Mouse (Mus musculus): Measurements from ENCODE around the gene Ssu2. TPM values are rescaled to one million over a fixed set of nuclear protein-coding genes. Genes with fewer than 3 reads are reported as not detected.

The Ssu2 gene
- polyA plus RNA-seq, 1 experiment from 2014 or later: 0.06 TPM

DNA sequence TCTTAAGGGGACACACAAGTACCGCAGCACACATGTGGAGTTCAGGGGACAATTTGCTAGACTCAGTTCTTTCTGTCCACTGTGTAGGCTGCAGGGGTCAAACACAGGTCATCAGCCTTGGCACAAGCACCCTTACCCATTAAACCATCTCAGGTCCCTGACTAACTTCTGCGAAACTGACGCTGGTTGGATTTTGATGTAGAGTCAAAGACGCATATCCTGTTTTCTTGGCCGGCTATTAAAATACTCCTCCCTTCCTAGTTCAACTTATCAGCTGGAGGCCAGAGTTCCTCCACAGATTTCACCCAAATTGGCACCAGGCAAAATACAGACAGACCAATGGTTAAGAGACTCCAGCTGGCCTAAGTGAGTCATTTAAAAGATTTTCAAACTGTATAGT lies 60.0 kb downstream of the Ssu2 start:
- Histone ChIP-seq H3K4me1 (ENCODE audit: control insufficient read depth, low read depth, low read length) (no peaks in the 10 kb centered on the region), H3K9ac (ENCODE audit: low read depth, low read length) (no peak overlapping the region)
- ATAC-seq (ENCODE audit: low read depth): no peak

DNA sequence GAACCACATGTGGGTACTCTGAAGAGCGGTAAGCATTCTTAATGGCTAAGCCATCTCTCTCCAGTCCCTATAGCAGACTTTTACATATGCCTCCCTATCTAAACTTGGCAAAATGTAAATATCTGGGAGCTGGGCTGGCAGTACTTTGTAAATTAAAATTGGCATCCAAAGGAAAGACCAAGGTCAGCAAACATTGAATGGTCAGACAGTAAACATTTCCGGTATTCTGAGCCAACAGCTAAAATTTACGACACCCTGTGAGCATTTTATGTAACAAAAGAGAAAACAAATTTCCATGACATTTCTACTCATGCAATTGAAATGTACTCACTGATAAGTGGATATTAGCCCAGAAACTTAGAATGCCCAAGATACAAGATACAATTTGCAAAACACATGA lies 62.6 kb downstream of the Ssu2 start:
- Histone ChIP-seq H3K27ac (ENCODE audit: low read length) (no peak overlapping the region), H3K4me1 (ENCODE audit: control insufficient read depth, low read depth, low read length) (no peaks in the 10 kb centered on the region), H3K9me3 (replicated peaks; ENCODE audit: control insufficient read depth, low read length) (no peaks in the 10 kb centered on the region), H3K9ac (ENCODE audit: low read depth, low read length) (no peak overlapping the region), H3K4me2 (ENCODE audit: low read depth, low read length) (no peak overlapping the region), H3K27me3 (ENCODE audit: control insufficient read depth, insufficient read depth, low read depth, low read length) (no peaks in the 10 kb centered on the region), H3K36me3 (ENCODE audit: control insufficient read depth, insufficient read depth) (no peaks in the 10 kb centered on the region), H3K4me3 (ENCODE audit: low read depth, low read length) (no peak overlapping the region)
- ATAC-seq (ENCODE audit: low read depth): no peak
- WGBS (ENCODE audit: insufficient replicate concordance): 70% methylated on average over 3 of the region's 3 CpGs

More for the DNA sequence above, 60.0 kb downstream of the Ssu2 start:
- Histone ChIP-seq H3K27me3 (ENCODE audit: control insufficient read depth, insufficient read depth, low read depth, low read length) (no peaks in the 10 kb centered on the region), H3K36me3 (ENCODE audit: control insufficient read depth, insufficient read depth) (no peaks in the 10 kb centered on the region), H3K4me2 (ENCODE audit: low read depth, low read length) (no peak overlapping the region), H3K27ac (ENCODE audit: low read length) (no peak overlapping the region), H3K4me3 (ENCODE audit: low read depth, low read length) (no peak overlapping the region), H3K9me3 (replicated peaks; ENCODE audit: control insufficient read depth, low read length) (no peaks in the 10 kb centered on the region)
- 50% methylated on average over 5 of the region's 5 CpGs for WGBS (ENCODE audit: insufficient replicate concordance)

DNA sequence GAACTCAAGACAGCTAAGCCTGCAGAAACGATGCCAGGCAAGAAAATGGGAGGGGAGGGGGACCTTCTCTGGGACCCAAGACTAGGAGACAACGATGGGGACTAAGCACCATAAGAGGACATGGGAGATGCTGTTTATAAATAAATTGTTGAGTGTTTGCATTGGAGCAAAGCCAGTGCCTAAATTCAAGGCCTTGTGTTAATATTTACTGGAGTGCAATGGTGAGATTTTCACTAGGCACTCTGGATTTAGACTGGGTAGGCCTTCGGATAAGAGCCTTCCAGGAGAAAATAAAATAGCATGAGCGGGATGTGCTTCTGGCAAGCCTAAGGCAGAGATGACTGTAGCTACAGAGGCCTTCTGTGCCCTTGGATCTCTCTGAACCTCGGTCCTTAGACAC lies 64.9 kb downstream of the Ssu2 start:
- H3K27ac ChIP-seq (ENCODE audit: low read length): no peak overlapping the region
- ATAC-seq (ENCODE audit: low read depth): no peak
- H3K4me2 ChIP-seq (ENCODE audit: low read depth, low read length): no peak overlapping the region
- 57% methylated on average over 5 of the region's 5 CpGs for WGBS (ENCODE audit: insufficient replicate concordance)
- no peak overlapping the region for H3K9ac ChIP-seq (ENCODE audit: low read depth, low read length)
- no peaks in the 10 kb centered on the region for H3K4me1 ChIP-seq (ENCODE audit: control insufficient read depth, low read depth, low read length)
- no peaks in the 10 kb centered on the region for H3K36me3 ChIP-seq (ENCODE audit: control insufficient read depth, insufficient read depth)
- H3K4me3 ChIP-seq (ENCODE audit: low read depth, low read length): no peak overlapping the region
- H3K27me3 ChIP-seq (ENCODE audit: control insufficient read depth, insufficient read depth, low read depth, low read length): no peaks in the 10 kb centered on the region
- H3K9me3 ChIP-seq (replicated peaks; ENCODE audit: control insufficient read depth, low read length): no peaks in the 10 kb centered on the region

DNA sequence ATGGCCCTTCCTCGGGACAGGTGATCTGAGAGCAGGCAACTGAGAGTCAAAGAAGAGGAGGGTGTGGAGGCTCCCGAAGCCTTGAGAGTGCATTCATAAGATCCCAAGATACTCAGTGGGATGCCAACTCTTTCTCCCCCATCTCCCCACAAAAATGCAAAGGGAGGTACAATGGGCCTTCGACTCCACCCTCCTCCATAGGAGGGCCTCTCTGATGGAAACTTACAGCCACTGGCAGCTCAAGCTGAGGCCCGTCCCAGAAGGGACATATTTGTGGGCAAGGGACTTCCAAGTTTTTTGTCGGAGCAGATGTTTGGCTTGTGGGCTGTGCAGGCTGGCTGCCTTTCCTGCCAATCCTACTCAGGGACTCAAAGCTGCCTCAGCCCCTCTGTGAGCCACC lies 67.1 kb downstream of the Ssu2 start:
- Histone ChIP-seq H3K9me3 (replicated peaks; ENCODE audit: control insufficient read depth, low read length) (no peaks in the 10 kb centered on the region), H3K4me2 (ENCODE audit: low read depth, low read length) (no peak overlapping the region), H3K36me3 (ENCODE audit: control insufficient read depth, insufficient read depth) (no peaks in the 10 kb centered on the region), H3K9ac (ENCODE audit: low read depth, low read length) (no peak overlapping the region), H3K27me3 (ENCODE audit: control insufficient read depth, insufficient read depth, low read depth, low read length) (no peaks in the 10 kb centered on the region), H3K27ac (ENCODE audit: low read length) (no peak overlapping the region), H3K4me1 (ENCODE audit: control insufficient read depth, low read depth, low read length) (no peaks in the 10 kb centered on the region), H3K4me3 (ENCODE audit: low read depth, low read length) (no peak overlapping the region)
- 40% methylated on average over 5 of the region's 5 CpGs for WGBS (ENCODE audit: insufficient replicate concordance)
- ATAC-seq (ENCODE audit: low read depth): no peak

DNA sequence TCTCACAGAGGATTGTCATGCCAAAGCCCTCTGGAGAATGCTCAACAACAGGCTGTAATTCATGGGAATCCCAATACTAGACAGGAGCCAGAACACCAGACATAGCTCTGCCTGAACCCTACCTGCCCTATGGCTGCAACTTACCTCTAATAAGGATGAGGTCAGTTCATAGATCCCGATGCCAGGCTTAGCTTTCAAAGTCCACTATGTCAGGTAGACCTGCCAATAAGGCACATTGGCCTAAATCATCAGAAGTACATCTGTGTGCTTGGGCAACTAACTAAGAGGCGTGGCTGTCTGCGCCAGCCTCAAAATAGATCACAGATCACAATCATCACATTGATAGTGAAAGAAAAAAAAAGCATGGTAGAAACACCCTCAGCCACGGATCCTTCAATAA lies 68.4 kb downstream of the Ssu2 start:
- H3K36me3 ChIP-seq (ENCODE audit: control insufficient read depth, insufficient read depth): no peaks in the 10 kb centered on the region
- no peak for ATAC-seq (ENCODE audit: low read depth)
- 68% methylated on average over 4 of the region's 4 CpGs for WGBS (ENCODE audit: insufficient replicate concordance)
- no peaks in the 10 kb centered on the region for H3K9me3 ChIP-seq (replicated peaks; ENCODE audit: control insufficient read depth, low read length)
- no peak overlapping the region for H3K4me2 ChIP-seq (ENCODE audit: low read depth, low read length)
- H3K4me3 ChIP-seq (ENCODE audit: low read depth, low read length): no peak overlapping the region
- no peak overlapping the region for H3K9ac ChIP-seq (ENCODE audit: low read depth, low read length)
- H3K4me1 ChIP-seq (ENCODE audit: control insufficient read depth, low read depth, low read length): no peaks in the 10 kb centered on the region
- H3K27me3 ChIP-seq (ENCODE audit: control insufficient read depth, insufficient read depth, low read depth, low read length): no peaks in the 10 kb centered on the region
- no peak overlapping the region for H3K27ac ChIP-seq (ENCODE audit: low read length)

DNA sequence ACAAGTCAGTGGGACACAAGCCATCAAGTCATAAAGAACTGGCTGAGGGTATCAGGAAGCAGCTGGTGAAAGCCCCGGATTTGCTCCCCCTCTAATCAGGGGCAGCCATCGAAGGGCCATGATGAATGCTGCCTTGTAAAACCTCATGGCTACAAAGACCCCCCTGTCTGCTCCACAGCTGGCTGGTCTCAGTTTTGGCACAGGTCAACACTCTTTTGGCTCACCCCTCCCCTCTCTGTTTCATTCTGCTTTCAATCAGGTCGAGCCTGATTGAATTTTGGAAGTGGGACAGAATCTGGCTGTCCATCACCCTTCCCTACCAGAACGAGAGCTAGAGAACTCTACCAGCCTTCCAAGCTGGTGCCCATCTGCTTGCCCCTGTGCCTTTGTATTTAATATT lies 76.4 kb downstream of the Ssu2 start:
- H3K27me3 ChIP-seq (ENCODE audit: control insufficient read depth, insufficient read depth, low read depth, low read length): no peaks in the 10 kb centered on the region
- 28% methylated on average over 4 of the region's 4 CpGs for WGBS (ENCODE audit: insufficient replicate concordance)
- ATAC-seq (ENCODE audit: low read depth): no peak

DNA sequence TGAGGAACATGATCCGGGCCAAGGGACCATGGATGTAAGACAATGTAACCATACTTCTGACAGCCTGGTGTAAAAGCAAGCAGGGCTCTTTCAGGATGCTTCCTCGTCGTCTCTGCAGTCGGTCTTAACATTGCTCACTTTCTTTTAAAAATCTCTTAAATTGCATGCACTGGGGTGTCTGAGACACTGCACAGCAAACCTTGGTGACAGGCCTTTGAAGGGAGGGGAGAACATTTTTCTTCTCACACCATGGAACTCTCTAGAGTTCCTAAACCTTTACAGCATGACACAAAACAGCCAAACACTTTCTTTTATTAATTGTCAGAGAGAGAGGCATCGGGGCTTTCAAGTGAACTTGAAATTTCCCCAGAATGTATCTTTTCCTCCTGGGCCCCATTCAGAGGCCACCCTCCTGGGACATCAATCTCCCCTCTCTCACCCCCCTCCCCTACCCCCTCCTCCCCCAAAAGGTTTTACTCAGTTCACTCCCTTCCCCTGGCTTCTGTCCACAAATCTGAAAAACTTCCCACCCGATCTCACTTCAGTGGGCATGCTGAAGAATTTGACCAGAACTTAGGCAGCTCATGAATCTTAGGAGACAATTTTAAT lies 78.4 kb downstream of the Ssu2 start:
- WGBS (ENCODE audit: insufficient replicate concordance): 62% methylated on average over 6 of the region's 6 CpGs
- no peak overlapping the region for H3K27ac ChIP-seq (ENCODE audit: low read length)
- H3K4me3 ChIP-seq (ENCODE audit: low read depth, low read length): no peak overlapping the region
- no peaks in the 10 kb centered on the region for H3K36me3 ChIP-seq (ENCODE audit: control insufficient read depth, insufficient read depth)
- H3K4me1 ChIP-seq (ENCODE audit: control insufficient read depth, low read depth, low read length): no peaks in the 10 kb centered on the region
- no peak overlapping the region for H3K4me2 ChIP-seq (ENCODE audit: low read depth, low read length)
- H3K9ac ChIP-seq (ENCODE audit: low read depth, low read length): no peak overlapping the region
- H3K27me3 ChIP-seq (ENCODE audit: control insufficient read depth, insufficient read depth, low read depth, low read length): no peaks in the 10 kb centered on the region
- no peaks in the 10 kb centered on the region for H3K9me3 ChIP-seq (replicated peaks; ENCODE audit: control insufficient read depth, low read length)
- no peak for ATAC-seq (ENCODE audit: low read depth)

More for the DNA sequence above, 76.4 kb downstream of the Ssu2 start:
- no peak overlapping the region for H3K9ac ChIP-seq (ENCODE audit: low read depth, low read length)
- H3K9me3 ChIP-seq (replicated peaks; ENCODE audit: control insufficient read depth, low read length): no peaks in the 10 kb centered on the region
- no peak overlapping the region for H3K4me2 ChIP-seq (ENCODE audit: low read depth, low read length)
- H3K36me3 ChIP-seq (ENCODE audit: control insufficient read depth, insufficient read depth): no peaks in the 10 kb centered on the region
- no peak overlapping the region for H3K4me3 ChIP-seq (ENCODE audit: low read depth, low read length)
- no peaks in the 10 kb centered on the region for H3K4me1 ChIP-seq (ENCODE audit: control insufficient read depth, low read depth, low read length)
- no peak overlapping the region for H3K27ac ChIP-seq (ENCODE audit: low read length)

Other genes with a start within 250 kb of the Ssu2 start
- 2.2 and 3.3 TPM in 2 replicates for gene Lmcd1, start 114.3 kb downstream of the Ssu2 start, polyA plus RNA-seq (2015; fragmentation: Nextera tagmentation; extraction: Ambion mirVana)
- 1.3 and 2.5 TPM in 2 replicates for gene Cav3, start 71.5 kb upstream of the Ssu2 start, polyA plus RNA-seq (2015; fragmentation: Nextera tagmentation; extraction: Ambion mirVana)
- gene Oxtr, start 101.9 kb upstream of the Ssu2 start, polyA plus RNA-seq (2015; fragmentation: Nextera tagmentation; extraction: Ambion mirVana): 0.08 TPM in 1 of 2 replicates, not detected in the other